Mouse (Mus musculus): ENCODE data around the gene Zcchc17.

GRCm38 (mm10) chr4:130286531-130286930 lies 73.2 kb downstream of the Zcchc17 start:
- no peak for TF ChIP-seq POLR2A (IDR thresholded peaks at IDR 0.05; ENCODE audit: control insufficient read depth, extremely low read depth, insufficient read depth, low read length, poor library complexity)
- TF ChIP-seq CTCF (IDR thresholded peaks at IDR 0.05; ENCODE audit: borderline replicate concordance, control insufficient read depth, extremely low read depth, insufficient read depth, low read length, poor library complexity) = no peak
